Comparison of ENCODE assay signal across 10 mouse cellular contexts in the genomic region with DNA sequence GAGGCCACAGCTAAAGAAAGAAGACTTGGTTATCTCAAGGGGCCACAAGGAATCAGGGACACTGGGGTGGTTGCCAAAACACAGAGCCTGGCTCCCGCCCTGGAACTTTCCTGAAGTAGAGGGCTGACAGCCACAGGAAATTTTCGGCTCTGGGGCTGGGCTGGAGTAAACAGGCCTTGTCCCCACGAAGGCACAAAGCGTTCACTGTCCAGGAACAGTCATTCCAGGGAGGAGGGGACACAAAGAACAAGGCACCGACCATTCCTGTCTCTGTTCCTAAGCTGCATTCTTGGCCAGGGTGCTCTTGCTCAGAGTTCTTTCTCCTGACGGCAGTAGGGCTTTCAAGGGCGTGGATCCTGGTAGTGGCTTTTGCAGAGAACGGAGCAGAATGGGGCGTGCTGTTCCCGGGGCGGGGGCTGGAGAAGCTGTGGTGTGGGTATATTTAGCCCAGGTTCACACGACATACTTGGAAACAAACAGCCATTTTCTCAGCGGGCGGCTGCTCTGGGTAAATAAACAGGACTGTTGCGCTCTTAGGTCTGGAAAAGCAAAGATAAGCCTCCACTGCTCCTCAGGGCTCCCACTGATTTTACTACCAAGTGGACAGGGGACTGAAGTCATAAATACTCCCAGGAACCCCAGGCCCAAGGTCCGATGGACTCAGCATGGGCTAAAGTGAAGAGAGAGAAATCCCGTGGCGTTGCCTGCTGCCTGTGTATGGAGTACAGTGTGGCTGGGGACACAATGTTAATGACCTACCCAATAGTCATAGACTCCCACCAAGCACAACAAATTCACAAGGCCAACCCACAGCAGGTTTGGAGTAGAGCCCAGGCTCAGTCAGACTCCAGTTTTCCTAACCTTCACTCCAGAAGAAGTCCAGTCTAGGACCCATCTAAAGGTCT. TPM values are rescaled to one million over a fixed set of nuclear protein-coding genes. Genes with fewer than 3 reads are reported as not detected.
A peak's percentile ranks its signal among the peaks of the same experiment; 100 is the strongest.
DNase-seq lines count a peak whose midpoint lies in the region; ATAC-seq lines count a peak whose summit lies in the region.
"Had no signal": no experiment of that assay in that cellular context is flagged by ENCODE, and none has a peak within 500 bp of the region (broad histone marks: within the 10 kb centered on the region; RNA-seq: fewer than 3 reads in every experiment).

No protein-coding gene starts in this region.

- H3K9me3 ChIP-seq in hindbrain, embryonic 15.5 days: no peaks in the 10 kb centered on the region
- H3K9me3 ChIP-seq in lung, embryonic 16.5 days (ENCODE audit: control insufficient read depth, low read length): no peaks in the 10 kb centered on the region

- peak; percentile 67; the same call in 1 of the 2 replicates for ATAC-seq in hindbrain, embryonic 15.5 days (ENCODE audit: low FRiP score, low read depth)
- peak; percentile 77 for ATAC-seq in lung, embryonic 16.5 days (ENCODE audit: low read depth)
- ATAC-seq: Patski had no signal

- H3K27ac ChIP-seq in hindbrain, embryonic 15.5 days (replicated peaks): peak overlapping the region; percentile 77
- peak overlapping the region; percentile 94 for H3K27ac ChIP-seq in lung, embryonic 16.5 days (ENCODE audit: low read length)

- peaks cover 33% of the 10 kb centered on the region for H3K4me1 ChIP-seq in hindbrain, embryonic 15.5 days (replicated peaks)
- peaks cover 48% of the 10 kb centered on the region for H3K4me1 ChIP-seq in lung, embryonic 16.5 days (replicated peaks; ENCODE audit: control insufficient read depth, insufficient read depth, low read length)

- H3K4me3 ChIP-seq in hindbrain, embryonic 15.5 days: no peak overlapping the region
- peak overlapping the region; percentile 7; the same call in 1 of the 2 replicates for H3K4me3 ChIP-seq in lung, embryonic 16.5 days (ENCODE audit: low read length)

- DNase-seq in 3134 (ENCODE audit: extremely low read depth, insufficient read length, low spot score): peak; percentile 71
- peak; percentile 94 for DNase-seq in brain, adult 2 months (ENCODE audit: low read depth, low spot score)
- DNase-seq in gastrocnemius, adult 18-20 months (ENCODE audit: low spot score): peak; percentile 88
- DNase-seq in layer of hippocampus, postnatal 36 days: peak; percentile 86 to 88
- peak; percentile 80 for DNase-seq in skeletal muscle tissue, adult 2 months (ENCODE audit: low read depth, low spot score)
- no peak for DNase-seq in thymus, postnatal 0 days (ENCODE audit: low spot score)

- H3K9ac ChIP-seq in hindbrain, embryonic 15.5 days: no peak overlapping the region
- H3K9ac ChIP-seq in lung, embryonic 16.5 days (ENCODE audit: low read length): peak overlapping the region; percentile 61

- H3K27me3 ChIP-seq in hindbrain, embryonic 15.5 days: no peaks in the 10 kb centered on the region
- no peaks in the 10 kb centered on the region for H3K27me3 ChIP-seq in lung, embryonic 16.5 days (ENCODE audit: control insufficient read depth, insufficient read depth, low read depth, low read length)
- H3K27me3 ChIP-seq: Patski had no signal

- H3K4me2 ChIP-seq in hindbrain, embryonic 15.5 days: peak overlapping the region; percentile 3; the same call in 1 of the 2 replicates
- H3K4me2 ChIP-seq in lung, embryonic 16.5 days (ENCODE audit: low read depth, low read length): peak overlapping the region; percentile 22

- H3K36me3 ChIP-seq in hindbrain, embryonic 15.5 days: 0 out of 2 replicates have a peak, but pooled peaks cover 8% of the 10 kb centered on the region
- peaks cover 2% of the 10 kb centered on the region for H3K36me3 ChIP-seq in lung, embryonic 16.5 days (ENCODE audit: control insufficient read depth, insufficient read depth, low read length)

- 64% methylated on average over 18 of the region's 18 CpGs for WGBS in hindbrain, embryonic 15.5 days
- WGBS in lung, embryonic 16.5 days: 10% methylated on average over 18 of the region's 18 CpGs

RNA-seq across cellular contexts. Expression of gene Cox4i2, which starts 31.7 kb away (rescaled TPM):
- 1 to 10 TPM; 2.6 to 3.5 TPM for total RNA-seq in gastrocnemius, adult 18-20 months (2021)
- polyA plus RNA-seq in hindbrain, embryonic 15.5 days (2015; fragmentation: Nextera tagmentation; extraction: Ambion mirVana): 6.3 TPM in 2 replicates
- 1 to 10 TPM; 1.7 to 2.7 TPM for total RNA-seq in layer of hippocampus, postnatal 36 days (2021)
- polyA plus RNA-seq in lung, embryonic 16.5 days (2015; fragmentation: Nextera tagmentation; extraction: Ambion mirVana): 99.6 and 104 TPM in 2 replicates
- polyA plus RNA-seq in thymus, postnatal 0 days (2015; fragmentation: Nextera tagmentation; extraction: Ambion mirVana): 5.6 and 6.5 TPM in 2 replicates
- total RNA-seq: neutrophil, adult 5-6 weeks had no signal

RNA-seq across cellular contexts. Expression of gene Bcl2l1, which starts 45.8 kb away (rescaled TPM):
- 10 to 100 TPM; 20.6 to 30.6 TPM for total RNA-seq in gastrocnemius, adult 18-20 months (2021)
- polyA plus RNA-seq in hindbrain, embryonic 15.5 days (2015; fragmentation: Nextera tagmentation; extraction: Ambion mirVana): 145 and 155 TPM in 2 replicates
- 100 to 1,000 TPM; 116 to 141 TPM for total RNA-seq in layer of hippocampus, postnatal 36 days (2021)
- 120 and 121 TPM in 2 replicates for polyA plus RNA-seq in lung, embryonic 16.5 days (2015; fragmentation: Nextera tagmentation; extraction: Ambion mirVana)
- 178 TPM in 2 replicates for polyA plus RNA-seq in thymus, postnatal 0 days (2015; fragmentation: Nextera tagmentation; extraction: Ambion mirVana)

RNA-seq across cellular contexts. Expression of gene Id1, which starts 49.6 kb away (rescaled TPM):
- total RNA-seq in gastrocnemius, adult 18-20 months (2021): 10 to 100 TPM; 16.0 to 28.5 TPM
- polyA plus RNA-seq in hindbrain, embryonic 15.5 days (2015; fragmentation: Nextera tagmentation; extraction: Ambion mirVana): 55.3 and 57.5 TPM in 2 replicates
- total RNA-seq in layer of hippocampus, postnatal 36 days (2021): 10 to 100 TPM; 15.3 to 19.8 TPM
- 186 and 189 TPM in 2 replicates for polyA plus RNA-seq in lung, embryonic 16.5 days (2015; fragmentation: Nextera tagmentation; extraction: Ambion mirVana)
- 22.9 and 23.9 TPM in 2 replicates for polyA plus RNA-seq in thymus, postnatal 0 days (2015; fragmentation: Nextera tagmentation; extraction: Ambion mirVana)

Comparison
In these comparisons a context has a peak if more than half of its experiments do, and no peak if none do; other contexts are left out.
1. RNA of gene Cox4i2, which starts 31.7 kb away (polyA plus RNA-seq): 99.6 to 104 TPM in lung, embryonic 16.5 days; 5.6 to 6.5 TPM in thymus, postnatal 0 days and 6.3 TPM in hindbrain, embryonic 15.5 days; every median in the first group is over 10 times any median in the second.